ENCODE assay signal across 15 mouse cellular contexts in the genomic region with DNA sequence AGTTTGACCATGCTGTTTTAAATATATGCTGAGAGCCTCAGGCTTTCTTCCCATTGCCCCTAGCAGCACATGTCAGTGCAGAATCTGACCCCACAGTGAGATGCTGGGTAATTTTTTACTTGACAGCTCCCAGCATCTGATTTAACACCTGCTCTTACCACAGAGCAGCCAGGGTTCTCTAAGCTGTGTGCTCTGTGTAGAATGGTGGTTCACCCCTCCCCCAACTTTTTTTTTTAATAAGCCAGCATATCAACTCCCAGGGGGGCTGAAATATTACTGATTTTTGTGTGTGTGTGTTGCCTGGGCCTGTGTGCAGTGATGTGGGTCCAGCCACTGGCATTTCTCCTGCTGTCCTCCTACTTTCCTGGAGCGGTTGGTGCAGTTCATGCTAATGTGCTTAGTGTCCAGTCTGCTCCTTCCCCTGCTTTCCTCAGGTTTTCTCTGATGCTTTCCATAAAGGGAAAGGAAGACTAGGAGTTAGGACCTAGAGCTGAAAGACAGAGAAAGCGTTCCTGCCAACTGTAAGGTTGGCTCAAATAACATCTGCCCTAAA.
A peak's percentile ranks its signal among the peaks of the same experiment; 100 is the strongest.
DNase-seq lines count a peak whose midpoint lies in the region; ATAC-seq lines count a peak whose summit lies in the region.
"Had no signal": no experiment of that assay in that cellular context is flagged by ENCODE, and none has a peak within 500 bp of the region (broad histone marks: within the 10 kb centered on the region; RNA-seq: fewer than 3 reads in every experiment).

No protein-coding gene starts in this region.

- DNase-seq in kidney, adult 18-20 months = peak; percentile 25
- DNase-seq in kidney, adult 11 months = no peak
- peak; percentile 17 for DNase-seq in A20 (ENCODE audit: low read depth, low spot score)
- DNase-seq in frontal cortex, postnatal 36 days (ENCODE audit: low spot score in 2 of 2) = no peak
- DNase-seq: cerebellum, adult 9-10 months; gastrocnemius, postnatal 10 days; liver, embryonic 13.5 days; spleen, adult 18-20 months had no signal

- peaks cover 17% of the 10 kb centered on the region for H3K4me1 ChIP-seq in forebrain, embryonic 16.5 days (replicated peaks; ENCODE audit: control insufficient read depth, insufficient read depth, low read length)
- peaks cover 27% of the 10 kb centered on the region for H3K4me1 ChIP-seq in midbrain, embryonic 16.5 days (ENCODE audit: control insufficient read depth, insufficient read depth, low read length)

- H3K36me3 ChIP-seq in forebrain, embryonic 16.5 days (ENCODE audit: control insufficient read depth, insufficient read depth) = no peaks in the 10 kb centered on the region
- H3K36me3 ChIP-seq in midbrain, embryonic 16.5 days (ENCODE audit: control insufficient read depth, insufficient read depth, low read length) = no peaks in the 10 kb centered on the region
- H3K36me3 ChIP-seq: embryonic facial prominence, embryonic 15.5 days; heart, embryonic 12.5 days; liver, embryonic 13.5 days had no signal

- WGBS in forebrain, embryonic 16.5 days = 66% methylated on average over 2 of the region's 2 CpGs
- 58% methylated on average over 2 of the region's 2 CpGs for WGBS in midbrain, embryonic 16.5 days

- H3K9me3 ChIP-seq in forebrain, embryonic 16.5 days (ENCODE audit: control insufficient read depth, low read length) = no peaks in the 10 kb centered on the region
- no peaks in the 10 kb centered on the region for H3K9me3 ChIP-seq in midbrain, embryonic 16.5 days (replicated peaks; ENCODE audit: control insufficient read depth, low read length, poor library complexity, severe bottlenecking)
- H3K9me3 ChIP-seq: embryonic facial prominence, embryonic 15.5 days; heart, embryonic 12.5 days; liver, embryonic 13.5 days had no signal

- no peak overlapping the region for H3K4me3 ChIP-seq in forebrain, embryonic 16.5 days (replicated peaks; ENCODE audit: low read length)
- H3K4me3 ChIP-seq in midbrain, embryonic 16.5 days (ENCODE audit: low read depth, low read length) = no peak overlapping the region
- H3K4me3 ChIP-seq: embryonic facial prominence, embryonic 15.5 days; heart, embryonic 12.5 days; liver, embryonic 13.5 days had no signal

- peak; percentile 61 for ATAC-seq in forebrain, embryonic 16.5 days
- peak; percentile 37; the same call in 1 of the 2 replicates for ATAC-seq in midbrain, embryonic 16.5 days
- no peak for ATAC-seq in cerebellum, adult (ENCODE audit: insufficient number of reproducible peaks, low FRiP score, low TSS enrichment)
- ATAC-seq in erythroblast, adult 5-6 weeks (replicated peaks; ENCODE audit: low FRiP score, poor library complexity, severe bottlenecking) = no peak
- ATAC-seq: intestine, postnatal 0 days had no signal

- H3K9ac ChIP-seq in forebrain, embryonic 16.5 days (replicated peaks; ENCODE audit: low read depth, low read length) = no peak overlapping the region
- 0 out of 2 replicates have a peak overlapping the region, but pooled peaks have one; percentile 14 for H3K9ac ChIP-seq in midbrain, embryonic 16.5 days (ENCODE audit: low read depth, low read length)
- H3K9ac ChIP-seq: embryonic facial prominence, embryonic 15.5 days; heart, embryonic 12.5 days; liver, embryonic 13.5 days had no signal

- no peak overlapping the region for H3K27ac ChIP-seq in forebrain, embryonic 16.5 days (ENCODE audit: low read length)
- H3K27ac ChIP-seq in midbrain, embryonic 16.5 days (ENCODE audit: low read length) = peak overlapping the region; percentile 50
- H3K27ac ChIP-seq: embryonic facial prominence, embryonic 15.5 days; liver, embryonic 13.5 days had no signal

- no peaks in the 10 kb centered on the region for H3K27me3 ChIP-seq in forebrain, embryonic 16.5 days (replicated peaks; ENCODE audit: control insufficient read depth, insufficient read depth, low read length)
- no peaks in the 10 kb centered on the region for H3K27me3 ChIP-seq in midbrain, embryonic 16.5 days (ENCODE audit: control insufficient read depth, insufficient read depth, low read depth, low read length)
- H3K27me3 ChIP-seq: embryonic facial prominence, embryonic 15.5 days; heart, embryonic 12.5 days; liver, embryonic 13.5 days had no signal

- no peak overlapping the region for H3K4me2 ChIP-seq in forebrain, embryonic 16.5 days (ENCODE audit: low read length)
- H3K4me2 ChIP-seq in midbrain, embryonic 16.5 days (ENCODE audit: low read length) = no peak overlapping the region
- H3K4me2 ChIP-seq: embryonic facial prominence, embryonic 15.5 days; heart, embryonic 12.5 days; liver, embryonic 13.5 days had no signal

Comparison
In these comparisons a context has a peak if more than half of its experiments do, and no peak if none do; other contexts are left out.
1. DNase-seq: peak in kidney, adult 18-20 months (single experiment) and A20 (single experiment); none in kidney, adult 11 months (single experiment) and frontal cortex, postnatal 36 days (0 of 2).
2. ATAC-seq: peak in forebrain, embryonic 16.5 days (single experiment) and midbrain, embryonic 16.5 days (single experiment); none in cerebellum, adult (single experiment) and erythroblast, adult 5-6 weeks (single experiment).